Mouse (Mus musculus) layer of hippocampus, postnatal 10 days (tissue): ENCODE measurements at regions not wholly inside any gene's neighbourhood (a gene's known extent, or its start where the extent isn't known, plus 50 kb on each side); places are given as distances from the start of the nearest gene placed in this dataset.

Source experiments
- DNase-seq, 2 experiments: peaks; one replicate each; pipeline ENCODE4 v3.0.0; 2021; ENCODE audit warnings: low spot score in 2 of 2

DNA sequence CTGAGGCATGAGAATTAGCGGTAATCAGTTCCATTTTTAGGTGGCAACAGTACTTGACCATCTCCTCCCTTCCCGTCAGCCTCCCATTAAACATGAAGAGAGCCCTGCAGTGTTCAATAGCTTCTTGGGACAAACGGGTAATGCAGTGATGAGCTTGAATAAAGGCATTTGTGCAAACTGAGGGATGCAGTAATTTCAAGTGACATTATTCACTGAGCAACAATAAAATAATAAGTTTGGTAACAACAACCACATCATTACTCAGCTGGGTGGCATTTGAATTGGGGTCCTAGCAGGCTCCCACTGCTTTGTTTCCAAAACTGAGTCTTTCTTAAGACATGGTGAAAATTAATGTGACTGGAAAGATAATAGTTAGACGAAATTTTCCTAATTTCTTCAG lies 315.2 kb upstream of the C030005K15Rik start:
- no peak for DNase-seq

DNA sequence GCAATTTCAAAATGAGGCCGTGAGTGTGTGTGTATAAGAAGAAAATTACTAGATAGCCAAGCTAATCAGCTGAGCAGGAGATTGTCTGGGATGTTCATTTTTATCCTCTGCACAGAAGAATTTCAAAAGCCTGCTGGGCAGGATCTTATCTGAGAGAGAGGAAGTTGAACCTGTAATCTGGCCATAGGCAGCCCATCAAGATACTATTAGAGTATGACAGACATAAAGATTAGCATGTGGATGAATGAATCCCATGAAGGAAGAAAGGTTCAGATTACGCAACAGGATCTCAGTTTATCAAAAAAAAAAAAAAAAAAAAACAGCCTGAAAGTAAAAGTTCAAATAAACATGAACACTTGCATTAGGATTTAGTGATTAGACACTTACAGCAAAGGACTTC lies 317.3 kb upstream of the C030005K15Rik start:
- no peak for DNase-seq

DNA sequence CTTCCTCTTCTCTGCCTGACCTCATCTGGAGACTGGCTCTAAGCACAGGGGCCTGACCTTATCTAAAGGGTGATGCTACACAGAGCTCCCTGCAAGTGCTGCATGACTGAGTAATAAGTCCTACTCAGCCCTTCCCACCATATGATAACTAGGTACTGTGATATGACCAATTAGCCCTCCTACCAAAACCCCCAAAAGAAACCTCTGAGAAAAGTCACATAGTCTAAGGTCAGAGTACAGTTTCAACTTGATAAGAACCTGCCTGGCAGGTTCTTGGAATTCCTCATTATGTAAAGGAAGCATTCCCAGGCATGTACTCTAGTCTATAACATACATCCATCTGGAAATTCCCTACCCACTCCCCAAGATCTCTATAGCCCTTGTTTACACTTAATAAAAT lies 318.0 kb upstream of the C030005K15Rik start:
- no peak for DNase-seq

DNA sequence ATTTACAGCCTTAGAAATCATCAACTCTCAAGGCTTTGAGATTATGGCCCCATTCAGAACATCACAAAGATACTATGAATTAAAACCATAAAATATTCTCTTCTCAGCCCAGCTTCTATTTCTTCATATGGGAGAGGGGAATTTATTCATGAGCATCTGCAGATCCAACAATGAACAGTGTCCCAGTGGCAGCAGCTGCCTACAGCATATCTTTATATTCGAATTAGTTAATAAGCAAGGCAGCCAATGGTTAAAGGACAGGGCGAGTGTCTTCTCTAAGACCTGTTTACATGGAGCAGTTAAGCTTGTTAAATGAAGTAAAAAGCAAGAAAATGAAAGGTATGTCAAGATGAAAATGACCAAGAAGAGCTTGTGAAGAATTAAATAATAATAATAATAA lies 346.9 kb upstream of the C030005K15Rik start:
- DNase-seq, result no peak

DNA sequence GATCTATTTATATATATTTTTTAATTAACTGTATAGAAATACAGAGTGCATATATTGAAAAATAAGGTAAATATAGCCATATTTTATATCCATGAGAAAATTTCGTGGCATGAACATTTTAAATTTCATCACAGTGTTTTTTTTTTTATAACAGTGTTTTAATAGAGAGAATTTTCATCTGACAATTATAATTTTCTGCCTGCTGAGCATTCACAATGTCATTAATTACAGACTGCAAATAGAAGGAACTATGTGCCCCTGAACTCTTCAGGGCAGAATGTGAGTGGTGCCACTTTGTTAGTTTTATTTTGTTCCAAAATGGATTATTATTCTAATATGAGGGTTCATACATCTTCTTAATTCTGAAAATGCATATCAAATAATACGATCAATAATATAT lies 358.3 kb upstream of the C030005K15Rik start:
- no peak for DNase-seq

DNA sequence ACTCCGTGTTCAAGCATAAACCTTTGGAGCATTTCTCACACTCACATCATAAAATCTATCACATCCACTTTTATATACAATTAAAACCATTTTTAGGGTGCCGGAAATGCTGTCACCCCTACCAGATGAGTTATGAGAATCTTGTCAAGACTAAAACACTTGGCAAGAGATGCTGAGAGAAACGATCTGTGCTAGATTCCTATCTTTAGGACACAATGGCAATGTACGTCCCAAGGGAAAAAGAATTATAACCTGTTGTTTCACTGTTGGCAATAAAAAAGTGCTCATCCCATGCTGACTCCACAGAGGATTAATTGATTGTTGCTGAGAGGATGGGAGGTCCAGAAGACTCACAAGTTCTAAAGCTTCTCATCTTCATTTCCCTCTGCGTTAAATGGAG lies 389.7 kb upstream of the C030005K15Rik start:
- DNase-seq, result no peak

DNA sequence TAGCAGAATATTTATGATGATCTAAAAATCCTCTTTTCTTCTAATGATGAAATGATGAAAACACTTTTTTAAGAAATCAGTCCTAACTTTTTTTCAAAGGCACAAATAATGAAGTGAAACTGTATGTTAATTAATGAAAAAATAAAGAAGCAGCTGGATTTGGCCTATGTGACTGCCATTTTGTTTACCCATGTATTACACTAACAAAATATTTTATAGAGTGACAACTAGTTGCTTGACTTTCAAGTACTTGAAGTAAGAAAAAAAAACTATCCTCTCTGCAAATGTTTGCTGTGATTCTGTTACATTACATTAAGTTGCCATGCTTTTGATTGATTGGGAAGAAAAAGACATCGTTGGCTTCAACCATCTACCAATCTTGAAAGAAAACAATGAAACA lies 399.2 kb upstream of the C030005K15Rik start:
- no peak for DNase-seq

DNA sequence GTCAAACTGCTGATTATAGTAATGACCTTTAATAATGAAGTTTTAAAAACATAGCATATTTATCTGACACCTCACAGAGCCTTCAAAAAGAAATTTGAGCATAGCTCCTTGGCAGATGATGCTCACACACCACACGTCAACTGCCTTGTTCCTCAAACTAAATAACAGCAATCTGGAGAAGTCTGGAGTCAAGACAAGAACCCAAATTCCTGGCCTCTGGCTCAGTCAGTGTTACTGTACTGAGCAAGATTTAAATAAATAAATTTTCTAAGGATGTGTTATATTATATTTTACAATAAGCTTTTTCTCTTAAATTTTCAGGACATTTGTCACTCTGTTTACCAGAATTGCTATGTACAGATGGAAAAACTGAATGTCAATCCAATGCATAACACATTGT lies 408.5 kb upstream of the C030005K15Rik start:
- DNase-seq, result no peak

DNA sequence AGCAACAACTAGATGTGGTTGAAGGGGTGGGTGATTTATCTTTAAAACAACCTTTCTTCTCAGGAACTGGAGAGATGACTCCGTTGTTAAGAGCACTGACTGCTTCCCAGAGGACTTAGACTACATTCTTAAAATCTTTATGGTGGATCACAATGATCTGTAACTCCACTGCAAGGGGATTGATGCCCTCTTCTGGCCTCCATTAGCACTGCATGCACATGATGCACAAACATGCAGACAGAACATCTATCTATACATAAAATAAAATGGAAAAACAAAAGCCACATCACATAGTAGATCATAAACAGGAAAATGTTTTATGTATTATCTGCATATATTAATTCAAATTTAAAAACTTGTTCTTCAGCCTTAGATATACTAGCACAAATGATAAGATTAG lies 419.2 kb upstream of the C030005K15Rik start:
- DNase-seq, result no peak

DNA sequence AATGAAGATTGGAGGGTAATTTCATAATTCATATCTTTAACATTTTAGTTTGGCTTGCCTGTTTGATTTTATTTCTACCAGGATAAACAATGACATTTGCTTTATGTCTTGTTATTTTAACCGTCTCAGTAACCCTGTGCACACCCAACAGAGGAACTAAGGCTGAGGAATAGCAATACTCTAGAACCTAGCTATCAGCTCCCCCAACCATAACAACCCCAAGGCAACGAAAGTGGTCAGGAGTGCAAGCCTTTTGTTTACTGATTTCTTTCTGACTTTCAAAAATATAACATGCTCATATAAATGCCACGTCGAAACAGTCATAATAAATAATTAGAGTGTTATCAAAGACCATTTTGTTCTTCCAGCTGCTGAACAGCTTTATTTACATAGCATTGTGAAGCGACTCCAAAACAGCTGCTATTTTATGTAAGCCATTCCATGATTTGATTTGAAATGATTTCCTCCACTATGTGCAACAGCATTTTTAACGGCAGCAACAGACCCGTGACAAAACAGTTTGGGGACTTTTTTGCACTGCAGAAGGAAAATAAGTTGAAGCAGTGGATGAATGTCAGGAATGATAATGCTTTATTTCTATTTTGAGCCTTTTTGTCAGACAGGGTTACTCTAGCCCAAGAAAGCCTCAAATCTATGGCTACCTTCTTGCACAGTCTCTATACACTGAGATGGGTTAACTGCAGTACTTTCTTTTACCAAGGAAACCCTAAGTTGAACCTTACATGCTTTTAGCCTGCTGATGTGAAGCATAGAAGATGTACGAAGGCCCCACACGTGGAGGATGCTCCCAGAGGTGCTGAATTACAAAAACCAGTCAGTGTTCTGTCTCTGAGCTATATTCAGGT lies 420.7 kb upstream of the C030005K15Rik start:
- no peak for DNase-seq

DNA sequence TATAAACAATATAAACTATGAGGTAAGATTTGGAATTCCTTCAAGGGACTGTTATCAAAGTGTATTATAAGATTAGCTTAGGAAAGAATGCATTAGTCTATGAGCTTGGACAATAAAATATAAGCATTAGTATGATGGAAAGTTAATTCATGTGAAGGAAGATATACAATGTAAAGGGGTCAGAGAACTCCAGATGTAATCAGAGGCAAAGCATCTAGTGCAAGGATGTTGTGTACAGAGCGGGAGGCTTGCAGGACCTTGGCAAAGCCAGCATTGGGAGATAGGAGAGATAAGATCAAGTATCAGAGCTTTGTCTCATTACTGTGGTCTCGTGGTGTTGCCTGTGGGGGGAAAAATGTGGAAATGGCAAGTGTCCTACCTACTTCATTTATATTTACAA lies 429.4 kb upstream of the C030005K15Rik start:
- DNase-seq, result no peak

DNA sequence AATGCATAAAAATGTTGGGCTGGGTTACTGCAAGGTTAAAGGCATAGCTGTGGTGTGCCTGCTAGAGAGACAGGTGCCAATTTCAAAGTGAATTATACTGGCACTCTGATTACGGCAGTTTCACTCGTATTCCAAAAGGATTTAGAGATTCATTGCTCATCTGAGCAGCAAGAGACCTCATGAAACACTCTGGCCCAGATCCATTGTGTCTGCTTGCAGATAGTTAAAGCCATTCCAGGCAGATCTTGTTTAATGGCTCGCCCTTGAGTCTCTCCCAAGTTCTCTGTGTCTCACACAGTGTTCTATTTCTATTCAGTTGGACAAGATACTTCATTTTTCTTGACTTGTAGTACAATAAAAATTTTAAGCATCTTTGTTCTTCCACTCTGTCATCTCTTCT lies 459.1 kb upstream of the C030005K15Rik start:
- no peak for DNase-seq

DNA sequence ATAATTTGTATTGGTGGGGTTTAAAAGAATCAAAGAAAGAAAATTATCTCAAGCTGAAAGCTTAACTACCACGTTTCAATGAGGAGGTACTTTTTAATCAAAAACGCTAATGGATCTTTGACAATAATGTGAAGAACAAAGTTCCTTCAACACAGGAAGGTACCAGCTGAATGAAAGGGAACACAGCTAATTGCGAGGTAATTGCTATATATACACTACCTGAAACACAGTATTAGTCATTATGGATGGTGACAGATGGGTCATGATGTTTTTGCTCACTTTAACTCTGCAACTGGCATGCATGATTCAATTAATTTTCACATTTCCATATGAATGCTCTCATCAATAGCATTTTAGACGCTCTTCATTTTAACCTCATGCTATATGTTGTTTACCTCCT lies 470.3 kb upstream of the C030005K15Rik start:
- no peak for DNase-seq

DNA sequence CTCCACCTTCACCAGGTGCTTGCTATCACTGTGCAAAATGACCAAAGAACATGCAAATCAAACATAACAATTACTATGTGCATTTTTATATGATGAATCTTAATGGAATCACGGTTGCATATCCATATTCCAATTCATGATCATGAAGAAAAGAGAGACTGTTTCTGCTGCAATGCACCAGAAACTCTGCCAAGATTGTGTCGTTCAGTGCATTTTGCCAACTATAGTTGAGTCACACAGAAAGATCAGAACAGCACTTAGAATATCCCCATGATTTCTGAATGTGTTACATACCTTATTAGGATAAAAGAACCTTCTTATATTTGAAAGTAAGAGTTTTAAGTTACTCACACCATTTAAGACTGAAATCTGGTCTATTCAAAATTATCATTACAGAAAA lies 483.7 kb upstream of the C030005K15Rik start:
- no peak for DNase-seq

DNA sequence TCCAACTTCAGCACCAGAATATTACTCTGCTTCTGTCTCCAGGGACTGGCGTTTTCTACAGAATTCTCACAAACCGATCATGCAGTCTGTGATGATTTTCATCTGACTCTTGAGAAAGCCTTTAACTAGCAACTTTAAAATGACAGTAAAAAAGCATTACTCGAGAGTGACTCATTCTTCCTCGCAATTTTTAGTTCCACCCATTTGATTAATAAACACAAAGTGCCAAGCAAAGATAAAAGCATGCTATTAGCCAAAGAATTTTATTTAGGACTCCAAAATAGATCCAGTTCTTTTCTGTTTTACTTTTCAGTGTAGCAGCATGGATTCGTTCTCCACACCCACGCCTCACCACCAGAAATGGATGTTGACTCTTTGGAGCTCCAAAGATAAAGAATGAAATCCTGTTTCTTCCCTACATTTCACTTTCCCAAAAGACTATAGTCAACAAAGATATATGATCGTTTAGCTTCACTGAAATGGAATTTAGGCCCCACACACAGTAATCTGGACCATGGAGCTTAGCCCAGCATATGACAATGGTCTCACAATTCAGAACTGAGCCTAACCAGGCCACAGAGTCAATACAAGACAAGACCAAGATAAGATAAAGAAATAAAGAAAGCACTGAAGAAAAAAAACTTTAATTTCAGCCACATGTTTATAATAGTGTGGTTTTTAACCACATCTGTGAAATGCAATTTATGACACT lies 486.5 kb upstream of the C030005K15Rik start:
- no peak for DNase-seq

DNA sequence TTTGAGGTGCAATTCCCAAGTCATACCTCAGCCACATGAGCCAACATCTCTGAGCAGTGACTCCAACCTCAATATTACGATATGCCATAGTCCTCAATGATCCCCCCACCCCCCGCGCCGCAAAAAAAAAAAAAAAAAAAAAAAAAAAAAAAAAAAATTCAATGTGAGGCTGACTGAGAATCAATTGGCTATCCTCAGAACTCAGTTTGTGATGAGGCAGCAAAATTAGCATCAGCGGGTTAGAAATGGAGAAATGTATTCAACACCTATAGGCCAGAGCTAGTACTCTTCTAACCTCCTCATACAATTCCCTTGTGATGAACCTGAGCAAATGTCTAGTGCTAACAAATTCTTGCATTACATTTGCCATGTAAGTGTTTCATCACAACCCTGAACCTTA lies 504.5 kb upstream of the C030005K15Rik start:
- no peak for DNase-seq

DNA sequence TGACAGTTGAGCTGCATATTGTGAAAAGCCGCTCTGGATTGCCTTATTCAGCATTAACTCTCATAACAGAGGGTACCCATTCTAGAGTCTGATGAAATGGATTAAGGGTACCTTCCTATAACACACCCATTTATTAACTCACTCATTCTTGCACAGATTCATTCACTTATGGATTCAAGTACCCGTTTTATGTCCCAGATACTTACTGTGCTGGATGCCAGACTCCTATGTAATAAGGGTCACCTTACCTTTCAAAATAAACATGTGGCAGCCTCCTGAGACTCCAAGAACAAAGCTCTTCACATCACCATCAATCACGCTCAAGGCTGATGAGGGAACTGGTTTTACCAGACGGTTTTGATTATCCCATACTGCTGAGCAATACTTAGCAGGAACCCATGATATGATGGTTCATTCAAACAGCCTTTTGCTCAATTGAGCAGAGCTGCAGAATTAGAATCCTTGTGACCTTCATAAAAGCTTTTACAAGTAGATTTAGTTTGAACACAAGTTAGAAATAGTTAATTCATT lies 505.2 kb upstream of the C030005K15Rik start:
- DNase-seq, result no peak

DNA sequence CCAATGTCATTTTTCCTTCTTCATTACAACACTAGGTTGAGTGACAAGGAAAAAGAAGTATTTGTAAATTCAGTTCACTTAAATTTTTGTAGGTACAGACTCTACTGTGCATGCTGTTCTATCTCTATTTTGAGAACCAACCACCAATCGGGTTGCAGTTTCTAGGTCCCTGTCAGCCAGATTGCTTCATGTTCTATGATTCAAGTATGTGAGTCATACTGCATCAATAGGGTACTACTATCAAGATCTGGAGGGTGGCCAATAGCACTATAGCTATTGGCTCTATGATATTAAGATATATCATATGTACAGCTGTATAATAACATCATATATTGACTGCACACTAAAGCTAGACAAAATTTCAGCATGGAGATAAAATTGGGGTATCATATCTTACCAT lies 521.8 kb upstream of the C030005K15Rik start:
- no peak for DNase-seq

DNA sequence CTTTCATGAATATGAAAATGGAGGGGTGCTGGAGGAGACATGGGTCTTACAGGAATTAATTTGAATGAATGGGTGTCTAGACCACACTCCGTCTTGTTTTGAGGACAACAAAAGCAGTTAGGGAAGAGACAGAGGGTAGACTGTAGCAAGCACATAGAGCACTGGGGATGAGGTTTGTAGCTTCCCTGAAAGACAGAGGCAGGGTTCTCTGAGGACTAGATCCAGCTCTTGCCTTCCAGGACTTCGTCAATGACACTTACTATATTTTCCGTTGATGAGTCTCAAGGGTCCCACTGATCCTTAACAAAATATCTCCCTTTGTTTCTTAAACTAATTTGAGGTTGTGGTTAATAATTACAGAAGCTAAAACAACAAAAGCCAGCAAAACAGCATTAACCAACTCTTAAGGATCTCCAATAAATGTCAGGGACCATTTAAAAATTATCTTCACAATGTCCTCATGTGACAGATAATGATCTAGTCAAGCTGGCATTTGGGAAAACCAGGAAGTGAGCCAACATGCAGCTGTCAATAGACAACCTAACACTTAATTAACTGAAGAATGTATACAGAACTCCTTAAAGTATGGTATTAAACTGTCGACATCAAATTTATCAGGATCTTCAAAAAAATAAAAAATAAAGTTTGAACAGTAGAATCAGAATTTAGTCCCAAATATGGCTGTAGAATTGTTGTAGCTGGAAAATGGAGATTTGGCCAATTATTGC lies 531.6 kb upstream of the C030005K15Rik start:
- DNase-seq, result no peak

DNA sequence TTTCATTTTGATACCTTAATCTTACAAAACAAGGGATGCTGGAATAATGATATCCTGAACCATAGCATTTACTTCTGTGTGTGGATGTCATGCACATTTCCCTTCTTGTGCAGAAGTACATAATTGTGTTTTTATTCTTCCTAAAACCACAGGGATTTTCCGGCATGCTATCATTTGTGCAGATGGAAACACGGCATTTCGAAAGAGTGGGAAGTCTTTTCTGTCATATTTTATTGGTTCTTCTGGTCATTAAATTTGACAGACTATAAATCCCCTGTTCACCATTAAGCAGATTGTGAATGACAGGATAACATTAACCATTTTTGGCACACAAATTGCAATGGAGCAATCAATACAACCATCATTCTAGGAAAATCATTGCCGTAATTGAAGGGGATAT lies 532.7 kb upstream of the C030005K15Rik start:
- DNase-seq, result no peak

DNA sequence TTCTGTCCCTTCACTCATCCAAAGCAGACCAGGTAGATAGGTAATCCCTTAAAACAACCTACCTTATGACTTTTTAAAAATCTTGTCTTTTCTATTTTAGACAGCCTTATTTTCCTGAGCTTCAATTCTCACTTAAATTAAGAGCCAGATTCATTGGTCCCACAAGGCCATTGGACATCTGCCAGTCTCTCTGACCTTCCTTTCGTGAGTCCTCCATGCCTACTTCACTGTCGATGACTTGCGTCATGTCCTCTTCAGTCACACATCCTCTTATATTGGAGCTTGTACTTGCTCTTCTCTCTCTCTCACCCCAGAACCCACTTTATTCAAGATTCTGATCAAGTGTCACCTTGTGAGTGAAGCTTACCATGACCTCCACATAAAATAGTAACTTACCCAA lies 542.0 kb upstream of the C030005K15Rik start:
- DNase-seq, result no peak

DNA sequence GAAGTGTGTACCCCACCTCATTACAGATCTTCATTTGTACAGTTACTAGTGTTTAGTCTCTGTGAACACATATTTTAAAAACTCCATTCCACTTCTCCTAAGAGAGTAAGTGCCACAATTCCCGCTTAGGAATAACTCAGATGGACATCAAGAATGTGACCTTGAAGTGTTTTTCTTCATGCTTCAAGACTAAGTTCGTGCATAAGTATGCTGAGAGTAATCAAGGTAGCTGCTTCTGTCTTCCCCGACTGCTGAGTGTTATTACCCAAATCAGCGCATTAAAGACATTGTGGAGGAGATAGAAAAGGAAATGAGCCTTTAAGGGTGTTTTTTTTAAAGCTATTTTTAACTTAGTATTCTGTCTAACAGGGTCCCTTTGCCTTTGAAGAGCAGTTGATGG lies 565.1 kb upstream of the C030005K15Rik start:
- DNase-seq, result no peak
